Mouse (Mus musculus): ENCODE measurements around the gene 2210011C24Rik. TPM values are rescaled to one million over a fixed set of nuclear protein-coding genes. Genes with fewer than 3 reads are reported as not detected.

The 2210011C24Rik gene
- polyA plus RNA-seq, 1 experiment from 2014 or later = 0.68 TPM

GRCm38 (mm10) chr8:84039050-84039449, 27.1 kb upstream of the 2210011C24Rik start:
- peaks cover 70% of the 10 kb centered on the region for H3K27me3 ChIP-seq
- peaks cover 14% of the 10 kb centered on the region for H3K4me1 ChIP-seq (replicated peaks)
- no peaks in the 10 kb centered on the region for H3K36me3 ChIP-seq
- no peak; the same call in 1 of the 2 replicates for ATAC-seq (ENCODE audit: low FRiP score)
- H3K9ac ChIP-seq = no peak overlapping the region
- H3K9me3 ChIP-seq = no peaks in the 10 kb centered on the region
- H3K4me2 ChIP-seq = no peak overlapping the region
- WGBS = 7% methylated on average over 5 of the region's 5 CpGs
- no peak overlapping the region for H3K27ac ChIP-seq
- H3K4me3 ChIP-seq = no peak overlapping the region

GRCm38 (mm10) chr8:84038015-84038414, 26.0 kb upstream of the 2210011C24Rik start:
- ATAC-seq (ENCODE audit: low FRiP score) = no peak
- Histone ChIP-seq H3K9me3 (no peaks in the 10 kb centered on the region), H3K4me2 (no peak overlapping the region), H3K36me3 (no peaks in the 10 kb centered on the region), H3K4me1 (replicated peaks) (peaks cover 14% of the 10 kb centered on the region), H3K9ac (no peak overlapping the region), H3K4me3 (no peak overlapping the region), H3K27ac (no peak overlapping the region), H3K27me3 (peaks cover 60% of the 10 kb centered on the region)
- WGBS = 83% methylated on average over 5 of the region's 5 CpGs

GRCm38 (mm10) chr8:84032777-84033176, 20.8 kb upstream of the 2210011C24Rik start:
- Histone ChIP-seq H3K9me3 (no peaks in the 10 kb centered on the region), H3K36me3 (no peaks in the 10 kb centered on the region), H3K4me1 (replicated peaks) (no peaks in the 10 kb centered on the region), H3K4me3 (no peak overlapping the region), H3K27ac (no peak overlapping the region), H3K27me3 (peaks cover 35% of the 10 kb centered on the region), H3K4me2 (no peak overlapping the region), H3K9ac (no peak overlapping the region)
- ATAC-seq (ENCODE audit: low FRiP score) = no peak
- 77% methylated on average over 4 of the region's 4 CpGs for WGBS

- no peak for ATAC-seq (ENCODE audit: low FRiP score)
- WGBS = 88% methylated on average over 5 of the region's 5 CpGs
Measured at GRCm38 (mm10) chr8:84029272-84029671, 17.3 kb upstream of the 2210011C24Rik start.

GRCm38 (mm10) chr8:84027449-84027848, 15.5 kb upstream of the 2210011C24Rik start:
- Histone ChIP-seq H3K9ac (no peak overlapping the region), H3K27ac (no peak overlapping the region), H3K4me1 (replicated peaks) (peaks cover 14% of the 10 kb centered on the region), H3K27me3 (peaks cover 61% of the 10 kb centered on the region), H3K4me2 (no peak overlapping the region), H3K9me3 (no peaks in the 10 kb centered on the region), H3K36me3 (no peaks in the 10 kb centered on the region), H3K4me3 (no peak overlapping the region)
- ATAC-seq (ENCODE audit: low FRiP score) = no peak
- WGBS = 12% methylated on average over 10 of the region's 10 CpGs

More at GRCm38 (mm10) chr8:84029272-84029671, 17.3 kb upstream of the 2210011C24Rik start:
- no peaks in the 10 kb centered on the region for H3K36me3 ChIP-seq
- no peak overlapping the region for H3K4me3 ChIP-seq
- no peaks in the 10 kb centered on the region for H3K9me3 ChIP-seq
- no peak overlapping the region for H3K9ac ChIP-seq
- H3K27me3 ChIP-seq = peaks cover 48% of the 10 kb centered on the region
- H3K4me1 ChIP-seq (replicated peaks) = peaks cover 14% of the 10 kb centered on the region
- no peak overlapping the region for H3K27ac ChIP-seq
- no peak overlapping the region for H3K4me2 ChIP-seq

GRCm38 (mm10) chr8:84025863-84026262, 13.9 kb upstream of the 2210011C24Rik start:
- peak overlapping the region; percentile 72 for H3K9ac ChIP-seq
- peak; percentile 81 for ATAC-seq (ENCODE audit: low FRiP score)
- H3K36me3 ChIP-seq = no peaks in the 10 kb centered on the region
- no peak overlapping the region for H3K27ac ChIP-seq
- whole genome bisulfite sequencing = 1% methylated on average over 38 of the region's 41 CpGs
- H3K9me3 ChIP-seq = no peaks in the 10 kb centered on the region
- peak overlapping the region; percentile 86 for H3K4me2 ChIP-seq
- H3K4me3 ChIP-seq = peak overlapping the region; percentile 51
- H3K4me1 ChIP-seq (replicated peaks) = peaks cover 18% of the 10 kb centered on the region
- peaks cover 77% of the 10 kb centered on the region for H3K27me3 ChIP-seq

- no peak overlapping the region for H3K9ac ChIP-seq
- H3K27ac ChIP-seq = no peak overlapping the region
- H3K4me1 ChIP-seq (replicated peaks) = peaks cover 18% of the 10 kb centered on the region
- no peak overlapping the region for H3K4me3 ChIP-seq
- no peak for ATAC-seq (ENCODE audit: low FRiP score)
- WGBS = 9% methylated on average over 10 of the region's 10 CpGs
- no peak overlapping the region for H3K4me2 ChIP-seq
- H3K9me3 ChIP-seq = no peaks in the 10 kb centered on the region
- no peaks in the 10 kb centered on the region for H3K36me3 ChIP-seq
- peaks cover 86% of the 10 kb centered on the region for H3K27me3 ChIP-seq
Measured at GRCm38 (mm10) chr8:84024171-84024570, 12.2 kb upstream of the 2210011C24Rik start.

GRCm38 (mm10) chr8:84023631-84024030, 11.7 kb upstream of the 2210011C24Rik start:
- Histone ChIP-seq H3K9me3 (no peaks in the 10 kb centered on the region), H3K4me3 (no peak overlapping the region), H3K27ac (no peak overlapping the region), H3K36me3 (no peaks in the 10 kb centered on the region), H3K4me2 (no peak overlapping the region), H3K4me1 (replicated peaks) (peaks cover 18% of the 10 kb centered on the region), H3K9ac (no peak overlapping the region), H3K27me3 (peaks cover 80% of the 10 kb centered on the region)
- no peak for ATAC-seq (ENCODE audit: low FRiP score)
- 62% methylated on average over 1 of the region's 1 CpGs for WGBS

- no peak overlapping the region for H3K9ac ChIP-seq
- H3K4me2 ChIP-seq = no peak overlapping the region
- peaks cover 75% of the 10 kb centered on the region for H3K27me3 ChIP-seq
- no peak for ATAC-seq (ENCODE audit: low FRiP score)
- WGBS = 61% methylated on average over 5 of the region's 5 CpGs
- H3K36me3 ChIP-seq = no peaks in the 10 kb centered on the region
- no peak overlapping the region for H3K4me3 ChIP-seq
- no peaks in the 10 kb centered on the region for H3K9me3 ChIP-seq
- H3K27ac ChIP-seq = no peak overlapping the region
- H3K4me1 ChIP-seq (replicated peaks) = peaks cover 18% of the 10 kb centered on the region
Measured at GRCm38 (mm10) chr8:84023085-84023484, 11.1 kb upstream of the 2210011C24Rik start.

GRCm38 (mm10) chr8:84021569-84021968, 9.6 kb upstream of the 2210011C24Rik start:
- Histone ChIP-seq H3K9ac (no peak overlapping the region), H3K36me3 (no peaks in the 10 kb centered on the region), H3K9me3 (no peaks in the 10 kb centered on the region), H3K27me3 (peaks cover 62% of the 10 kb centered on the region), H3K4me2 (no peak overlapping the region), H3K4me1 (replicated peaks) (peaks cover 14% of the 10 kb centered on the region), H3K27ac (no peak overlapping the region), H3K4me3 (no peak overlapping the region)
- ATAC-seq (ENCODE audit: low FRiP score) = no peak
- 43% methylated on average over 12 of the region's 12 CpGs for WGBS

- H3K4me3 ChIP-seq = no peak within 1 kb of the TSS
- H3K27ac ChIP-seq = no peak within 1 kb of the TSS
- H3K36me3 ChIP-seq = no peaks in the 10 kb centered on the region
- peaks cover 9% of the 10 kb centered on the region for H3K4me1 ChIP-seq (replicated peaks)
- ATAC-seq (ENCODE audit: low FRiP score) = no peak
- H3K9ac ChIP-seq = no peak within 1 kb of the TSS
- H3K27me3 ChIP-seq = peaks cover 58% of the 10 kb centered on the region
- no peak within 1 kb of the TSS for H3K4me2 ChIP-seq
- WGBS = 4% methylated on average over 18 of the region's 18 CpGs
- H3K9me3 ChIP-seq = no peaks in the 10 kb centered on the region
Measured at GRCm38 (mm10) chr8:84021096-84021495, 9.1 kb upstream of the 2210011C24Rik start, which contains the start of gene Palm3. Gene Palm3, plus strand, starts transcription at chr8:84021471.

GRCm38 (mm10) chr8:84019738-84020137, 7.8 kb upstream of the 2210011C24Rik start:
- ATAC-seq (ENCODE audit: low FRiP score) = no peak
- Histone ChIP-seq H3K4me1 (replicated peaks) (peaks cover 4% of the 10 kb centered on the region; the same call in 1 of the 2 replicates), H3K4me3 (no peak overlapping the region), H3K9ac (no peak overlapping the region), H3K36me3 (no peaks in the 10 kb centered on the region), H3K9me3 (no peaks in the 10 kb centered on the region), H3K4me2 (no peak overlapping the region), H3K27ac (no peak overlapping the region), H3K27me3 (peaks cover 45% of the 10 kb centered on the region)
- 87% methylated on average over 9 of the region's 9 CpGs for WGBS

- Histone ChIP-seq H3K27ac (no peak overlapping the region), H3K9me3 (no peaks in the 10 kb centered on the region), H3K4me3 (no peak overlapping the region), H3K9ac (no peak overlapping the region), H3K27me3 (peaks cover 47% of the 10 kb centered on the region), H3K4me1 (replicated peaks) (peaks cover 17% of the 10 kb centered on the region), H3K4me2 (no peak overlapping the region), H3K36me3 (no peaks in the 10 kb centered on the region)
- ATAC-seq (ENCODE audit: low FRiP score) = no peak
- WGBS = 91% methylated on average over 5 of the region's 5 CpGs
Measured at GRCm38 (mm10) chr8:84015833-84016232, 3.9 kb upstream of the 2210011C24Rik start.

All from hindbrain, embryonic 13.5 days (tissue).